Mouse (Mus musculus) left cerebral cortex, postnatal 14 days (tissue): ENCODE measurements around the gene Macrod1. TPM values are rescaled to one million over a fixed set of nuclear protein-coding genes. Genes with fewer than 3 reads are reported as not detected.
A peak's percentile ranks its signal among the peaks of the same experiment; 100 is the strongest.

ENCODE experiments used
- DNase-seq, 2 experiments: peaks; one replicate each; pipeline ENCODE4 v3.0.0; 2021 to 2022; ENCODE audit warnings: low spot score in 2 of 2, mixed read lengths in 1 of 2
- intact Hi-C: fragments of 180-260 bp; cut with DNase I; formaldehyde crosslinking; loops from one replicate; pipeline ENCODE4 v1.15.1; 2025
- total RNA-seq, 2 experiments: library from RNA; stranded (reverse); gene quantifications; 2 replicates each; pipeline ENCODE4 v1.2.3; 2021

Gene Macrod1
- total RNA-seq, 2 experiments from 2014 or later = 8.4 to 11.3 TPM

GRCm38 (mm10) chr19:7240291-7240690 is 183.7 kb downstream of the Macrod1 start:
- intact Hi-C loops = no loop called here
- no peak for DNase-seq

- intact Hi-C loops = no loop called here
- peak; percentile 95 for DNase-seq
Measured at GRCm38 (mm10) chr19:7240782-7241690, 184.4 kb downstream of the Macrod1 start, which contains the start of gene Naa40. Gene Naa40 (minus strand): TSS chr19:7241183.

- DNase-seq = no peak
- intact Hi-C loops = no loop called here
Measured at GRCm38 (mm10) chr19:7246021-7246420, 189.4 kb downstream of the Macrod1 start.

Other genes starting within 250 kb of the Macrod1 start
- gene Rps6ka4, start 216.2 kb upstream of the Macrod1 start, total RNA-seq = 10 to 100 TPM; 30.4 to 32.8 TPM
- gene Ccdc88b, start 198.6 kb upstream of the Macrod1 start, total RNA-seq = 1 to 10 TPM; 2.6 to 3.4 TPM
- 10 to 100 TPM; 34.4 to 36.5 TPM for gene Trmt112, start 147.1 kb upstream of the Macrod1 start, total RNA-seq
- 100 to 1,000 TPM; 354 to 355 TPM for gene Prdx5, start 146.7 kb upstream of the Macrod1 start, total RNA-seq
- gene Esrra, start 135.0 kb upstream of the Macrod1 start, total RNA-seq = 10 to 100 TPM; 56.0 to 60.9 TPM
- 10 to 100 TPM; 23.0 to 28.8 TPM for gene Catsperz, start 131.4 kb upstream of the Macrod1 start, total RNA-seq
- 10 to 100 TPM; 44.9 to 50.4 TPM for gene Kcnk4, start 122.3 kb upstream of the Macrod1 start, total RNA-seq
- 10 to 100 TPM; 35.2 to 36.0 TPM for gene Bad, start 114.9 kb upstream of the Macrod1 start, total RNA-seq
- 10 to 100 TPM; 91.5 to 92.3 TPM for gene Gpr137, start 114.3 kb upstream of the Macrod1 start, total RNA-seq
- 10 to 100 TPM; 55.4 to 71.5 TPM for gene Ppp1r14b, start 81.8 kb upstream of the Macrod1 start, total RNA-seq
- gene Plcb3, start 80.3 kb upstream of the Macrod1 start, total RNA-seq = 10 to 100 TPM; 13.4 to 13.6 TPM
- gene Fkbp2, start 76.3 kb upstream of the Macrod1 start, total RNA-seq = 10 to 100 TPM; 69.4 to 78.8 TPM
- gene Vegfb, start 69.2 kb upstream of the Macrod1 start, total RNA-seq = 10 to 100 TPM; 64.3 to 75.4 TPM
- gene Dnajc4, start 64.2 kb upstream of the Macrod1 start, total RNA-seq = 10 to 100 TPM; 21.1 to 21.2 TPM
- gene Nudt22, start 60.7 kb upstream of the Macrod1 start, total RNA-seq = 10 to 100 TPM in 1 of 2 experiments, 1 to 10 TPM in 1; 8.7 to 10.1 TPM
- 10 to 100 TPM; 19.1 to 20.7 TPM for gene Trpt1, start 60.7 kb upstream of the Macrod1 start, total RNA-seq
- 1 to 10 TPM; 4.5 to 4.6 TPM for gene Fermt3, start 37.3 kb upstream of the Macrod1 start, total RNA-seq
- 100 to 1,000 TPM; 155 to 165 TPM for gene Stip1, start 16.8 kb upstream of the Macrod1 start, total RNA-seq
- 10 to 100 TPM; 33.0 to 35.2 TPM for gene Flrt1, start 48.9 kb downstream of the Macrod1 start, total RNA-seq
- 100 to 1,000 TPM; 268 to 271 TPM for gene Otub1, start 149.5 kb downstream of the Macrod1 start, total RNA-seq
- 1,000 to 10,000 TPM; 1,118 to 1,183 TPM for gene Cox8a, start 160.8 kb downstream of the Macrod1 start, total RNA-seq
- gene Naa40, start 184.4 kb downstream of the Macrod1 start, total RNA-seq = 10 to 100 TPM; 34.4 to 35.7 TPM
- 10 to 100 TPM; 15.7 to 16.3 TPM for gene Rcor2, start 210.5 kb downstream of the Macrod1 start, total RNA-seq